ENCODE assay signal across 24 mouse cellular contexts in genomic region chr11:24233376-24233775, GRCm38 (mm10).
DNase-seq lines count a peak whose midpoint lies in the region; ATAC-seq and TF ChIP-seq lines count a peak whose summit lies in the region.
"Had no signal": no experiment of that assay in that cellular context is flagged by ENCODE, and none has a peak within 500 bp of the region (broad histone marks: within the 10 kb centered on the region; RNA-seq: fewer than 3 reads in every experiment).

No protein-coding gene starts in this region.

- 66% methylated on average over 11 of the region's 11 CpGs for WGBS in intestine, embryonic 16.5 days
- 65% methylated on average over 11 of the region's 11 CpGs for WGBS in intestine, postnatal 0 days
- WGBS in midbrain, embryonic 11.5 days = 89% methylated on average over 11 of the region's 11 CpGs
- WGBS in midbrain, embryonic 13.5 days = 89% methylated on average over 11 of the region's 11 CpGs
- WGBS in stomach, postnatal 0 days = 61% methylated on average over 11 of the region's 11 CpGs
- 67% methylated on average over 11 of the region's 11 CpGs for WGBS in liver, embryonic 11.5 days

- TF ChIP-seq CTCF in intestine, postnatal 0 days (IDR thresholded peaks at IDR 0.05; ENCODE audit: low read depth) = no peak
- TF ChIP-seq CTCF in stomach, postnatal 0 days (IDR thresholded peaks at IDR 0.05; ENCODE audit: low read depth) = no peak

- no peaks in the 10 kb centered on the region for H3K27me3 ChIP-seq in intestine, embryonic 16.5 days (replicated peaks; ENCODE audit: control insufficient read depth, insufficient read depth, low read length)
- H3K27me3 ChIP-seq in intestine, postnatal 0 days (replicated peaks; ENCODE audit: control insufficient read depth, insufficient read depth, low read length) = no peaks in the 10 kb centered on the region
- H3K27me3 ChIP-seq in midbrain, embryonic 11.5 days (ENCODE audit: control insufficient read depth, insufficient read depth, low read length) = no peaks in the 10 kb centered on the region
- no peaks in the 10 kb centered on the region for H3K27me3 ChIP-seq in midbrain, embryonic 13.5 days
- H3K27me3 ChIP-seq in stomach, postnatal 0 days (ENCODE audit: control insufficient read depth, insufficient read depth, low read length) = no peaks in the 10 kb centered on the region
- no peaks in the 10 kb centered on the region for H3K27me3 ChIP-seq in liver, embryonic 11.5 days (replicated peaks; ENCODE audit: control insufficient read depth, insufficient read depth, low read length)
- H3K27me3 ChIP-seq: embryonic facial prominence, embryonic 12.5 days; embryonic facial prominence, embryonic 15.5 days; forebrain, embryonic 12.5 days; forebrain, embryonic 15.5 days; heart, embryonic 12.5 days; heart, embryonic 15.5 days; hindbrain, embryonic 13.5 days had no signal

- H3K4me2 ChIP-seq in intestine, embryonic 16.5 days (ENCODE audit: low read depth, low read length) = no peak overlapping the region
- no peak overlapping the region for H3K4me2 ChIP-seq in intestine, postnatal 0 days (replicated peaks; ENCODE audit: low read depth)
- no peak overlapping the region for H3K4me2 ChIP-seq in midbrain, embryonic 11.5 days
- no peak overlapping the region for H3K4me2 ChIP-seq in midbrain, embryonic 13.5 days (replicated peaks)
- H3K4me2 ChIP-seq in stomach, postnatal 0 days (replicated peaks; ENCODE audit: low read depth) = no peak overlapping the region
- H3K4me2 ChIP-seq in liver, embryonic 11.5 days = no peak overlapping the region
- H3K4me2 ChIP-seq: embryonic facial prominence, embryonic 12.5 days; embryonic facial prominence, embryonic 15.5 days; forebrain, embryonic 12.5 days; forebrain, embryonic 15.5 days; heart, embryonic 12.5 days; heart, embryonic 15.5 days; hindbrain, embryonic 13.5 days had no signal

- H3K9ac ChIP-seq in intestine, embryonic 16.5 days (ENCODE audit: low read depth, low read length) = no peak overlapping the region
- H3K9ac ChIP-seq in intestine, postnatal 0 days (ENCODE audit: low read depth, low read length) = no peak overlapping the region
- no peak overlapping the region for H3K9ac ChIP-seq in midbrain, embryonic 11.5 days (ENCODE audit: low read length)
- no peak overlapping the region for H3K9ac ChIP-seq in midbrain, embryonic 13.5 days (replicated peaks)
- no peak overlapping the region for H3K9ac ChIP-seq in stomach, postnatal 0 days (ENCODE audit: low read length)
- no peak overlapping the region for H3K9ac ChIP-seq in liver, embryonic 11.5 days (ENCODE audit: low read depth, low read length)
- H3K9ac ChIP-seq: embryonic facial prominence, embryonic 12.5 days; embryonic facial prominence, embryonic 15.5 days; forebrain, embryonic 12.5 days; forebrain, embryonic 15.5 days; heart, embryonic 12.5 days; heart, embryonic 15.5 days; hindbrain, embryonic 13.5 days had no signal

- DNase-seq in midbrain, embryonic 11.5 days (ENCODE audit: low spot score, missing footprints) = peak; percentile 12
- peak; percentile 33 for DNase-seq in stomach, postnatal 0 days (ENCODE audit: low spot score)
- no peak for DNase-seq in liver, embryonic 11.5 days (ENCODE audit: low spot score)
- DNase-seq: adrenal gland, postnatal 10 days; cerebellum, adult 11 months; cerebellum, adult 2 months; cerebellum, adult 9-11 months; cerebellum, postnatal 25 days; gastrocnemius, postnatal 25 days; heart, adult 18-20 months; heart, postnatal 10 days; heart, postnatal 36 days had no signal

- ATAC-seq in intestine, embryonic 16.5 days = 0 out of 2 replicates have a peak, but pooled peaks have one; percentile 13
- ATAC-seq in intestine, postnatal 0 days = no peak; the same call in 1 of the 2 replicates
- ATAC-seq in midbrain, embryonic 11.5 days (ENCODE audit: low FRiP score) = no peak
- no peak for ATAC-seq in midbrain, embryonic 13.5 days
- ATAC-seq in stomach, postnatal 0 days (ENCODE audit: low FRiP score, low TSS enrichment) = peak; percentile 72
- ATAC-seq in liver, embryonic 11.5 days (replicated peaks; ENCODE audit: low FRiP score) = no peak
- ATAC-seq: forebrain, embryonic 15.5 days; hindbrain, embryonic 16.5 days had no signal

- no peak overlapping the region for H3K27ac ChIP-seq in intestine, embryonic 16.5 days (ENCODE audit: low read length)
- no peak overlapping the region for H3K27ac ChIP-seq in intestine, postnatal 0 days (ENCODE audit: low read depth, low read length)
- H3K27ac ChIP-seq in midbrain, embryonic 11.5 days (ENCODE audit: low read depth, low read length) = no peak overlapping the region
- no peak overlapping the region for H3K27ac ChIP-seq in midbrain, embryonic 13.5 days
- H3K27ac ChIP-seq in stomach, postnatal 0 days (replicated peaks) = no peak overlapping the region
- H3K27ac ChIP-seq in liver, embryonic 11.5 days (ENCODE audit: low read depth, low read length) = no peak overlapping the region
- H3K27ac ChIP-seq: embryonic facial prominence, embryonic 12.5 days; embryonic facial prominence, embryonic 15.5 days; forebrain, embryonic 12.5 days; forebrain, embryonic 15.5 days; heart, embryonic 15.5 days; hindbrain, embryonic 10.5 days; hindbrain, embryonic 13.5 days had no signal

- H3K9me3 ChIP-seq in intestine, embryonic 16.5 days (ENCODE audit: control insufficient read depth, low read length) = no peaks in the 10 kb centered on the region
- no peaks in the 10 kb centered on the region for H3K9me3 ChIP-seq in intestine, postnatal 0 days (ENCODE audit: control insufficient read depth)
- no peaks in the 10 kb centered on the region for H3K9me3 ChIP-seq in midbrain, embryonic 11.5 days (ENCODE audit: control insufficient read depth, low read length)
- no peaks in the 10 kb centered on the region for H3K9me3 ChIP-seq in midbrain, embryonic 13.5 days
- H3K9me3 ChIP-seq in stomach, postnatal 0 days (ENCODE audit: control insufficient read depth, low read length) = no peaks in the 10 kb centered on the region
- H3K9me3 ChIP-seq in liver, embryonic 11.5 days (ENCODE audit: control insufficient read depth, low read length) = no peaks in the 10 kb centered on the region
- H3K9me3 ChIP-seq: embryonic facial prominence, embryonic 12.5 days; embryonic facial prominence, embryonic 15.5 days; forebrain, embryonic 12.5 days; forebrain, embryonic 15.5 days; heart, embryonic 12.5 days; heart, embryonic 15.5 days; hindbrain, embryonic 10.5 days; hindbrain, embryonic 13.5 days had no signal

- no peak for TF ChIP-seq EP300 in stomach, postnatal 0 days (optimal IDR thresholded peaks at IDR 0.05)

- no peaks in the 10 kb centered on the region for H3K36me3 ChIP-seq in intestine, embryonic 16.5 days (ENCODE audit: control insufficient read depth, insufficient read depth, low read length)
- no peaks in the 10 kb centered on the region for H3K36me3 ChIP-seq in intestine, postnatal 0 days (ENCODE audit: control insufficient read depth, insufficient read depth)
- H3K36me3 ChIP-seq in midbrain, embryonic 11.5 days (ENCODE audit: control insufficient read depth, insufficient read depth, low read length) = no peaks in the 10 kb centered on the region
- H3K36me3 ChIP-seq in midbrain, embryonic 13.5 days = no peaks in the 10 kb centered on the region
- H3K36me3 ChIP-seq in stomach, postnatal 0 days (ENCODE audit: control insufficient read depth, insufficient read depth, low read length) = no peaks in the 10 kb centered on the region
- no peaks in the 10 kb centered on the region for H3K36me3 ChIP-seq in liver, embryonic 11.5 days (ENCODE audit: control insufficient read depth, insufficient read depth, low read length)
- H3K36me3 ChIP-seq: embryonic facial prominence, embryonic 12.5 days; embryonic facial prominence, embryonic 15.5 days; forebrain, embryonic 12.5 days; forebrain, embryonic 15.5 days; heart, embryonic 12.5 days; heart, embryonic 15.5 days; hindbrain, embryonic 10.5 days; hindbrain, embryonic 13.5 days had no signal

- H3K4me3 ChIP-seq in intestine, embryonic 16.5 days (ENCODE audit: low read length) = no peak overlapping the region
- no peak overlapping the region for H3K4me3 ChIP-seq in intestine, postnatal 0 days (ENCODE audit: low read depth, low read length)
- H3K4me3 ChIP-seq in midbrain, embryonic 11.5 days (ENCODE audit: low read depth, low read length) = no peak overlapping the region
- H3K4me3 ChIP-seq in midbrain, embryonic 13.5 days (replicated peaks) = no peak overlapping the region
- H3K4me3 ChIP-seq in stomach, postnatal 0 days (ENCODE audit: low read depth, low read length) = no peak overlapping the region
- no peak overlapping the region for H3K4me3 ChIP-seq in liver, embryonic 11.5 days (ENCODE audit: low read depth, low read length)
- H3K4me3 ChIP-seq: embryonic facial prominence, embryonic 12.5 days; embryonic facial prominence, embryonic 15.5 days; forebrain, embryonic 12.5 days; forebrain, embryonic 15.5 days; heart, embryonic 12.5 days; heart, embryonic 15.5 days; hindbrain, embryonic 10.5 days; hindbrain, embryonic 13.5 days had no signal

- H3K4me1 ChIP-seq in intestine, embryonic 16.5 days (ENCODE audit: control insufficient read depth, insufficient read depth, low read length) = no peaks in the 10 kb centered on the region
- no peaks in the 10 kb centered on the region for H3K4me1 ChIP-seq in intestine, postnatal 0 days (replicated peaks; ENCODE audit: control insufficient read depth, insufficient read depth, low read length)
- H3K4me1 ChIP-seq in midbrain, embryonic 11.5 days (ENCODE audit: control insufficient read depth, insufficient read depth, low read length) = no peaks in the 10 kb centered on the region
- H3K4me1 ChIP-seq in midbrain, embryonic 13.5 days (replicated peaks) = no peaks in the 10 kb centered on the region
- no peaks in the 10 kb centered on the region for H3K4me1 ChIP-seq in stomach, postnatal 0 days (replicated peaks; ENCODE audit: control insufficient read depth, insufficient read depth)
- H3K4me1 ChIP-seq in liver, embryonic 11.5 days (replicated peaks; ENCODE audit: control insufficient read depth, insufficient read depth, low read length) = no peaks in the 10 kb centered on the region
- H3K4me1 ChIP-seq: forebrain, embryonic 12.5 days; forebrain, embryonic 15.5 days had no signal

Comparison
In these comparisons a context has a peak if more than half of its experiments do, and no peak if none do; other contexts are left out.
1. ATAC-seq: peak in intestine, embryonic 16.5 days (single experiment) and stomach, postnatal 0 days (single experiment); none in intestine, postnatal 0 days (single experiment), midbrain, embryonic 11.5 days (single experiment), midbrain, embryonic 13.5 days (single experiment) and liver, embryonic 11.5 days (single experiment).